Mouse (Mus musculus): Measurements from ENCODE around the gene Mrfap1. TPM values are rescaled to one million over a fixed set of nuclear protein-coding genes. Genes with fewer than 3 reads are reported as not detected.

Mrfap1 gene
- total RNA-seq, 2 experiments from 2014 or later, result 569 to 617 TPM

Other genes with a start within 250 kb of the Mrfap1 start
- gene Tbc1d14, start 203.5 kb downstream of the Mrfap1 start, total RNA-seq (2021), result 100 to 1,000 TPM in 1 of 2 experiments, 10 to 100 TPM in 1; 92.4 to 104 TPM
- 100 to 1,000 TPM in 1 of 2 experiments, 10 to 100 TPM in 1; 87.8 to 107 TPM for gene D5Ertd579e, start 100.7 kb downstream of the Mrfap1 start, total RNA-seq (2021)
- 10 to 100 TPM; 25.2 to 26.1 TPM for gene Bloc1s4, start 48.1 kb downstream of the Mrfap1 start, total RNA-seq (2021)
- 10 to 100 TPM; 27.8 to 28.2 TPM for gene Man2b2, start 33.9 kb upstream of the Mrfap1 start, total RNA-seq (2021)
- 100 to 1,000 TPM; 388 to 418 TPM for gene Ppp2r2c, start 71.7 kb upstream of the Mrfap1 start, total RNA-seq (2021)
- 100 to 1,000 TPM; 191 to 192 TPM for gene Wfs1, start 192.4 kb upstream of the Mrfap1 start, total RNA-seq (2021)